Mouse (Mus musculus): ENCODE data around the gene Tbc1d10a. TPM values are rescaled to one million over a fixed set of nuclear protein-coding genes. Genes with fewer than 3 reads are reported as not detected.

The Tbc1d10a gene
- total RNA-seq (2014; rRNA removed) (23.4 and 23.6 TPM in 2 replicates), polyA plus RNA-seq (2012; rRNA removed) (18.5 and 22.9 TPM in 2 replicates)

DNA sequence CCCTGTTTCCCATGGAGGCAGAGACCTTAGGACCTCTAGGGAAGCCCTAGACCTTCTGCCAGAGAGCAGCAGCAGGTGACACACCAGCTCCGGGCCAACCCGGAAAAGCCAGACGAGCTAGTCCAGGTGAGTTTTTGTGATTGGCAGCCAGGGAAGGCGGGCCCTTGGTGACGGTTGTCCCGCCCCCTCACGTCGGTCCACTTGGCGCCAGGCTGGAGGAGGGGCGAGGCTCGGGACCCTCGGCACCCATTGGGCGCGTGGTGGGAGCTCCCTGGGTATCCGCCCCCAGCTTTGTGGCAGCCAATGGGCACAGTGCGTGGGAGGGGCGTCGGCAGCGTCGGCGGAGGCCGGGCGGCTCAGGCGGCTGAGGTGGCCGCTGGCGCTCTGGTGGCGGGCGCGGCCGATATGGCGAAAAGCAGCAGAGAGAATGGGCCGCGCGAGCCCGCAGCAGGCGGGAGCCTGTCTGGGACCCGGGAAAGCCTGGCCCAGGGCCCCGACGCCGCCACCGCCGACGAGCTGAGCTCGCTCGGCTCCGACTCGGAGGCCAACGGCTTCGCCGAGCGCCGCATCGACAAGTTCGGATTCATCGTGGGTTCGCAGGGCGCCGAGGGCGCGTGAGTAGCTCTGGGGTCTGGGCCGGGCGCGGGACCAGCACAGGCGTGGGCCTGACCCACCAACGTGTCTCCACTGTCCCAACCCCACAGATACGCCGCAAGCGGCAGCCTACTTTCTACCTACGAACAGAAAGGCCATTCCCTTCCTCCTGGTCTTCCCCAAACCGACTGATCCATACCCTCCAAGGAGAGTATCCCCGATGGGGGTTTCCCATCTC is at the start of gene Tbc1d10a:
Tbc1d10a (plus strand) TSS at position 304 of the 832 bp plus-strand sequence.
- Histone ChIP-seq H3K27ac (replicated peaks; ENCODE audit: insufficient read depth, low read depth, low read length) (peak within 1 kb of the TSS; percentile 58), H3K36me3 (ENCODE audit: control insufficient read depth, insufficient read depth, low read length) (no peaks in the 10 kb centered on the region), H3K9ac (ENCODE audit: low read depth, low read length) (peak within 1 kb of the TSS; percentile 85), H3K27me3 (ENCODE audit: control insufficient read depth, insufficient read depth, low read length) (no peaks in the 10 kb centered on the region), H3K4me3 (ENCODE audit: insufficient read depth, low read depth, low read length) (peak within 1 kb of the TSS; percentile 82), H3K4me1 (ENCODE audit: control insufficient read depth, insufficient read depth, low read length) (peaks cover 33% of the 10 kb centered on the region), H3K79me2 (ENCODE audit: control insufficient read depth, insufficient read depth, low read length) (peaks cover 25% of the 10 kb centered on the region; the same call in 1 of the 2 replicates)
- WGBS, result under 1% methylated on average over 71 of the region's 71 CpGs
- DNase-seq (ENCODE audit: extremely low read depth, low read depth, low spot score), result peak; percentile 92
- TF ChIP-seq CTCF (IDR thresholded peaks at IDR 0.05; ENCODE audit: low read depth, low read length), result 0 out of 2 replicates have a peak, but pooled peaks have one; percentile 0
- peak; percentile 92 for TF ChIP-seq POLR2A (IDR thresholded peaks at IDR 0.05; ENCODE audit: extremely low read depth, insufficient read depth, low read length)

DNA sequence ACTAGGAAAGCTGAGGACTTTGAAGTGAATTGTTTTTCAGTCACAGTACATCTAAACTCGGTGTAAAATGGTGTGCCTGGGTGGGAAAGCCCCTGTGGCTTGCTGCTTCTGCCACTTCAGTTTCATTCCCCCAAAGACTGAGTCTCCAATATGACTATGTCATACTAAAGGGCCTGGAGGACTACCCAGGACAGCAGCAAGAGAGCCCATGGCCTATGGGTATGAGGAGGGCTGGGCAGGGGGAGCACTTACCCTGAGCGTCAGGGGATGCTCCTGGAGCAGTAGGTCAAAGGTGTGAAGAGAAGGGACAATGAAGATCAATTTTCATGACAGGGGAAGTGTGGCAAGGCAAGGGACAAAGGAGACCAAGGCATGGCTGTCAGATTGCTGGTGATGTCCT is 47.6 kb upstream of the Tbc1d10a start:
- Histone ChIP-seq H3K9ac (ENCODE audit: low read depth, low read length) (no peak overlapping the region), H3K27ac (replicated peaks; ENCODE audit: insufficient read depth, low read depth, low read length) (no peak overlapping the region), H3K4me3 (ENCODE audit: insufficient read depth, low read depth, low read length) (no peak overlapping the region), H3K79me2 (ENCODE audit: control insufficient read depth, insufficient read depth, low read length) (no peaks in the 10 kb centered on the region), H3K27me3 (ENCODE audit: control insufficient read depth, insufficient read depth, low read length) (no peaks in the 10 kb centered on the region), H3K36me3 (ENCODE audit: control insufficient read depth, insufficient read depth, low read length) (peaks cover 9% of the 10 kb centered on the region), H3K4me1 (ENCODE audit: control insufficient read depth, insufficient read depth, low read length) (peaks cover 7% of the 10 kb centered on the region)
- no peak for DNase-seq (ENCODE audit: extremely low read depth, low read depth, low spot score)
- WGBS, result 88% methylated on average over 2 of the region's 2 CpGs
- TF ChIP-seq CTCF (IDR thresholded peaks at IDR 0.05; ENCODE audit: low read depth, low read length) (no peak), POLR2A (IDR thresholded peaks at IDR 0.05; ENCODE audit: extremely low read depth, insufficient read depth, low read length) (no peak)

DNA sequence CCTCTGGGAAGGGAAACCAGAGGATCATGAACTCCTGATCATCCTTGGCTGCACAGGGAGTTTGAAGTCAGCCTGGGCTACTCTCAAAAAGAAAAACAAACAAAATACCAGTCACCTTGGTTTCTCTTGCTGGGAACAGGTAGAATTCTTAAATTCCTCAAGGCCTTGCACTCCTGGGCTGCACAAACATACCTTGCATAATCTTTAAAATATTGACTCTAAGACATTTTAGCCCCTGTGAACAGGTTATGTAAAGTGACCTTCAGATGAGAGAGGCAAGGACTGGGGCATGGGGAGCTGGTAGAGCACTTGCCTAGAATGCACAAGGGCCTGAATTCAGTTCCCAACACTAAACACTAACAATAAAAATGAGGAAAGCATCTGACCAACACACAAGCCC is 45.1 kb upstream of the Tbc1d10a start:
- no peak for DNase-seq (ENCODE audit: extremely low read depth, low read depth, low spot score)
- Histone ChIP-seq H3K79me2 (ENCODE audit: control insufficient read depth, insufficient read depth, low read length) (no peaks in the 10 kb centered on the region), H3K4me3 (ENCODE audit: insufficient read depth, low read depth, low read length) (no peak overlapping the region), H3K36me3 (ENCODE audit: control insufficient read depth, insufficient read depth, low read length) (peaks cover 9% of the 10 kb centered on the region), H3K4me1 (ENCODE audit: control insufficient read depth, insufficient read depth, low read length) (no peaks in the 10 kb centered on the region), H3K9ac (ENCODE audit: low read depth, low read length) (no peak overlapping the region), H3K27me3 (ENCODE audit: control insufficient read depth, insufficient read depth, low read length) (no peaks in the 10 kb centered on the region), H3K27ac (replicated peaks; ENCODE audit: insufficient read depth, low read depth, low read length) (no peak overlapping the region)
- TF ChIP-seq CTCF (IDR thresholded peaks at IDR 0.05; ENCODE audit: low read depth, low read length), result no peak
- TF ChIP-seq POLR2A (IDR thresholded peaks at IDR 0.05; ENCODE audit: extremely low read depth, insufficient read depth, low read length), result no peak

DNA sequence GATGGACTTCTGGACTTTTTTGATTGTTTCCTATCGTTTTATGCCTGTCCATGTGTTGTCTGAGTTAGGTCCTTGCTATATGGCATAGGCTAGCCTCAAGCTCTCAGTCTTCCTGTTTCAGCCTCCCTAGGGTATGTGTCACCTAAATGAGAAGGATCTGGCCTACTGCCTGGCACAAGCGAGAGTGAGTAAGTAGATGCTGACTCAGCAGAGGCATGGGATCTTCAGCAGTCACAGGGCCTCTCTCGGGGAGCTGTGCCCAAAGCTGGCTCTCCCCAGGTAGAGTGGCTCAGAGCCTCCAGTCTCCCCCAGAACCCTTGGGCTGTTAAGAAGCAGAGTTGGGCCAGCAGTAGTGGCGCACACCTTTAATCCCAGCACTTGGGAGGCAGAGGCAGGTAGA is 44.2 kb upstream of the Tbc1d10a start:
- no peaks in the 10 kb centered on the region for H3K79me2 ChIP-seq (ENCODE audit: control insufficient read depth, insufficient read depth, low read length)
- peaks cover 9% of the 10 kb centered on the region for H3K36me3 ChIP-seq (ENCODE audit: control insufficient read depth, insufficient read depth, low read length)

GRCm38 (mm10) chr11:4143281-4144062 is 43.1 kb upstream of the Tbc1d10a start:
- TF ChIP-seq CTCF (IDR thresholded peaks at IDR 0.05; ENCODE audit: low read depth, low read length) (no peak), POLR2A (IDR thresholded peaks at IDR 0.05; ENCODE audit: extremely low read depth, insufficient read depth, low read length) (no peak)
- Histone ChIP-seq H3K4me3 (ENCODE audit: insufficient read depth, low read depth, low read length) (no peak overlapping the region), H3K79me2 (ENCODE audit: control insufficient read depth, insufficient read depth, low read length) (no peaks in the 10 kb centered on the region), H3K4me1 (ENCODE audit: control insufficient read depth, insufficient read depth, low read length) (no peaks in the 10 kb centered on the region), H3K36me3 (ENCODE audit: control insufficient read depth, insufficient read depth, low read length) (peaks cover 9% of the 10 kb centered on the region), H3K27ac (replicated peaks; ENCODE audit: insufficient read depth, low read depth, low read length) (no peak overlapping the region), H3K9ac (ENCODE audit: low read depth, low read length) (no peak overlapping the region), H3K27me3 (ENCODE audit: control insufficient read depth, insufficient read depth, low read length) (no peaks in the 10 kb centered on the region)
- DNase-seq (ENCODE audit: extremely low read depth, low read depth, low spot score), result no peak
- WGBS, result 91% methylated on average over 21 of the region's 21 CpGs

More for the DNA sequence above, 44.2 kb upstream of the Tbc1d10a start:
- WGBS, result 86% methylated on average over 4 of the region's 4 CpGs
- no peak for DNase-seq (ENCODE audit: extremely low read depth, low read depth, low spot score)
- H3K9ac ChIP-seq (ENCODE audit: low read depth, low read length), result no peak overlapping the region
- no peak overlapping the region for H3K4me3 ChIP-seq (ENCODE audit: insufficient read depth, low read depth, low read length)
- no peak overlapping the region for H3K27ac ChIP-seq (replicated peaks; ENCODE audit: insufficient read depth, low read depth, low read length)
- no peak for TF ChIP-seq CTCF (IDR thresholded peaks at IDR 0.05; ENCODE audit: low read depth, low read length)
- TF ChIP-seq POLR2A (IDR thresholded peaks at IDR 0.05; ENCODE audit: extremely low read depth, insufficient read depth, low read length), result no peak
- H3K27me3 ChIP-seq (ENCODE audit: control insufficient read depth, insufficient read depth, low read length), result no peaks in the 10 kb centered on the region
- no peaks in the 10 kb centered on the region for H3K4me1 ChIP-seq (ENCODE audit: control insufficient read depth, insufficient read depth, low read length)

Data from liver, adult 2 months (tissue).